Mouse (Mus musculus) lung, postnatal 4 days (tissue): ENCODE results near the gene Lmo4.
A peak's percentile ranks its signal among the peaks of the same experiment; 100 is the strongest.

Experiments used
- DNase-seq, 2 experiments: peaks; one replicate each; pipeline ENCODE4 v3.0.0; 2021

Lmo4 gene

DNA sequence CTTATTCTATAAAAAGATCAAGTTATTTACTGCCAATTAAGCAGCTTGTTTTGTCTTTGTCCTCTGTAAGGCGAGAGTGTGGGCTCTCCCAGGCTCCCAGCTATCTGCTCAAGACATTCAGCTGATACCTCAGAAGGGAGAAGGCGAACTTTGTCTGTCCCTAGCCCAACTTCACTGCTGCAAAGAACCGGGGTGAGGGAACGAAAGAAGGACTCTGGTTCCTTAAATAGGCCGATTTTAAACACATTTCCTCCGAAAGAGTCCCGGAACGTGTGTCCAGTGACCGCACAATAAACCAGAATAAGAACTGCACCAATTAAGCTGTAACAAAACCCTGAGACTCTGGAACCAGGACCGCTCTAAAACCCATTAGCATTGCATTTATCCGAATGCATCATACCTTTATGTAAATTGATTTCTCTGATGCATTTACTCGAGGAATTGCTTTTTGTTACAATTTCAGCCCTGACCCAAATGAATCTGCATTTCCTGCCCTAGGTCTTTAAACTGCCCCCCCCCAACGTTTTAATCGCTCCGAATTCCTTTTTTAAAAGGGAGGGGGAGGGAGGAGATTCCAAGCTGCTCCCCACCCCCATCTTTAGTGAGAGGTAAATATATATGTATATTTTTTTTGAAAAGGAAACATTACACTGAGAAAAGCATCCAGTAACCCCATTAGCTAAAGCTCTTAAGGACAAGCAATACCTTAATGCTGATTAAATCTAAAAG lies 1.6 kb downstream of the Lmo4 start:
- peak in 1 of 2 experiments; percentile 29 for DNase-seq

DNA sequence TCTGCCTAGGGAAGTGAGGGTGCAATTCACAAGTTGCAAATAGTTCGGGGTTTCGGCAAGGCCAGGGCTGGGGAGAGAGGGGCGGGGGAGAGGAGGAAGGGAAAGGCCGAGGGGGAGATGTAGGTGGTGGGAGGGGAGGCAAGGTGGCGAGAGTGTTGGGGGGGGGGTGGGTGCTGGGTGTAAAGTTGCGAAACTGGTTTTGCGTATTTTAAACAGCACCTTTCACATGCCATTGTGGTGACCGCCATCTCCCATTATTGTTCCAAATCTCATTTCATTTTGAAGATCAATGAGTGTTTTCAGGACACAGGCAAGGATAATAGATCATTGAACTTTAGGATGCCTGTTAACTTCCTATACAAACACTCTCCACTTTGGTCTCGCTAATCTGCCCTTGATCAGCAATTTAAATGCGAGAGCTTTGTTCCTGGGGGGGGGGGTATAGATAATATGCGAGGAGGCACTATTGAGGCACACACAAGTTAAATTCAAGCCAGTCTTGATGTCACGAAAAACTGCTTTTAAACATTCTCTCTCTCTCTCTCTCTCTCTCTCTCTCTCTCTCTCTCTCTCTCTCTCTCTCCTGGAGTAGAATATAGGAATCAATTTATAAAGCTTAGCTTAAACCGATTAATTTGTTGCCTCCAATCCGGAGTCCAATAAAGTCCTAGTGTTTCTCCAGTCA lies 2.3 kb downstream of the Lmo4 start:
- no peak for DNase-seq

DNA sequence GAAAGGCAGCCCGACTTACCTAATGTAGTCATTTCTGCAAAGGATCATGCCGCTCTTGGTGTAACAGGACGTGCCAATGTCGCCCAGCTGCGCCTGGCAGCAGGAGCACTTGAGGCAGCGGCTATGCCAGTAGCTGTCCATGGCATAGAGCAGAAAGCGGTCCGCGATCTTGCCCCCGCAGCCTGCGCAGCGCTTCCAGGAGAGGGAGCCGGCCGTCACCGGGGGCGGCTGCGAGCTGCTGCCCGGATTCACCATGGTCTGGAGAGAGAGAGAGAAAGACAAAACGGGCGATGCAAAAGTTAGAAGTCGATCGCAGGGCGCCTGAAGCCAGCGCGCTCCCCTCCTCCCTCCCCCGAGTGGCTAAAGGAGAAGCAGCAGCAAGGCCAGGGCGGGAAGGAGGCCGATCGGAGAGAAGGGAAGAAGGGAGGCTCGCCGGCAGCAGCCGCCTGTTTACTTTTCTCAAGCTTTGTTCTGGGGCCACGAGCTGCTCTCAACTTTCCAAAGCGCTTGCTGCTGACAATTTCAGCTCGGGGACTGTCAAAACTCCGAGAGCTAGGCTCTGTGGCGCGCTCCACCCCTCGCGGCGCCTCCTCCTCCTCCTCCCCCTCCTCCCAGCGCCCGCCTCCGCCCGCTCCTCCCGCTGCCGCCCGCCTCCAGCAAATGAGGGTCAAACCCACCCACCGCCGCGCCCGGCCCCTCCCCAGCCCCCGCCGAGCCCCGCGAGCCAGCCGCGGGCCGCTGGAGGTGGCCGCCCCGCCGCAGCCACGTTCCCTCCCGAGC lies 3.0 kb downstream of the Lmo4 start:
- peak; percentile 91 to 94 for DNase-seq

GRCm38 (mm10) chr3:144185327-144186152 lies 19.5 kb downstream of the Lmo4 start:
- no peak for DNase-seq

GRCm38 (mm10) chr3:144184918-144185317 lies 20.1 kb downstream of the Lmo4 start:
- DNase-seq = no peak

- DNase-seq = no peak
Observed at GRCm38 (mm10) chr3:144182229-144182628, 22.8 kb downstream of the Lmo4 start.

GRCm38 (mm10) chr3:144178937-144179336 lies 26.1 kb downstream of the Lmo4 start:
- DNase-seq = no peak

GRCm38 (mm10) chr3:144173866-144174588 lies 31.0 kb downstream of the Lmo4 start:
- DNase-seq = no peak

- no peak for DNase-seq
Observed at GRCm38 (mm10) chr3:144173138-144173537, 31.9 kb downstream of the Lmo4 start.

DNA sequence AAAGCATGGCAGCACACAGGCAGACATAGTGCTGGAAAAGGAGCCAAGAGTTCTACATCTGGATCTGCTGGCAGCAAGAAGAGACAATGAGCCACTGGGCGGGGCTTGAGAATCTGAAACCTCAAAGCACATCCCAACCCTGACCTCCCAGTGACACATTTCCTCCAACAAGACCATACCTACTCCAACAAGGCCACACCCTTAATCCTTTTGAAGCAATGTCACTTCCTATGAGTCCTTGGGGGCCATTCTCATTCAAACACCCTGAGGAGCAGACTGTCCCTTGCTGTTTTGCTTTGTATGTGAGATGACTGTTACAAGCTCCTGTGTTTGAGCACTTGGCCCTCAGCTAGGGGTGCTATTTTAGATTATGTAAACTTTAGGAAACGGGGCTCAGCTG lies 33.3 kb downstream of the Lmo4 start:
- no peak for DNase-seq

DNA sequence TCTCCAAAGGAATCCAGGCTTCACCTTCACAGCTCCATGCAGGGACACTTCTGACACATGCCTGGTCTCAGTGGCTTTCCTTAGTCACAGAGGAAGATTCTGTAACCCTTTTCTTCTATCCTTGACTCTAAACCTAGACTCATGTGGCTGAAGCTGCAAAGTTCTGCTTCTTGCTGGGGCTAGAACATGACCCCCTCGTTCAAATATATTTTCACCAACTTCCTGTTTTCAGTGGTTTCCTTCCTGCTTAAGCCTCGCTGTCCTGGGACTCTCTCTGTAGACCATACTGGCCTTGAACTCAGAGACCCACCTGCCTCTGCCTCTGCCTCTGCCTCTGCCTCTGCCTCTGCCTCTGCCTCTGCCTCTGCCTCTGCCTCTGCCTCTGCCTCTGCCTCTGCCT lies 34.5 kb downstream of the Lmo4 start:
- no peak for DNase-seq

GRCm38 (mm10) chr3:144166439-144167155 lies 38.4 kb downstream of the Lmo4 start:
- DNase-seq = no peak

DNA sequence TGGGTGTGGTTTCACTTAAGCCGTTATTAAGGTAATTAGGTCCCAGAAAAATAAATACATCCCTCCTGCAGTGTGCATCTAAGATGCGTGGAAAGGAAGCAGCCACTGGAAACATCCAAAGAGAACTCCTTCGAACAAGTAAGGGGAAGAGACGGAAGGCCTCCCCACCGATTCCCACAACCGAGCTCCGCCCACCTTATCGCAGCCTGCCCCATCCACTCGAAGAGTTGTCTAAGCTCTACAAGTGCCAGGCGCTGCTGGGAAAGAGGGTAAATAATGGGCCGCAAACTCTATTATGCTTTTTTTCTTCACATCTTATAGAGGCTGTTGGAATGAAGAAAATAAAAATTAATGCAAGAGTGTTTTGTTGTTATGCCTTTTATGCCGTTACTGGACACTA lies 39.6 kb downstream of the Lmo4 start:
- DNase-seq = peak in 1 of 2 experiments; percentile 55

DNA sequence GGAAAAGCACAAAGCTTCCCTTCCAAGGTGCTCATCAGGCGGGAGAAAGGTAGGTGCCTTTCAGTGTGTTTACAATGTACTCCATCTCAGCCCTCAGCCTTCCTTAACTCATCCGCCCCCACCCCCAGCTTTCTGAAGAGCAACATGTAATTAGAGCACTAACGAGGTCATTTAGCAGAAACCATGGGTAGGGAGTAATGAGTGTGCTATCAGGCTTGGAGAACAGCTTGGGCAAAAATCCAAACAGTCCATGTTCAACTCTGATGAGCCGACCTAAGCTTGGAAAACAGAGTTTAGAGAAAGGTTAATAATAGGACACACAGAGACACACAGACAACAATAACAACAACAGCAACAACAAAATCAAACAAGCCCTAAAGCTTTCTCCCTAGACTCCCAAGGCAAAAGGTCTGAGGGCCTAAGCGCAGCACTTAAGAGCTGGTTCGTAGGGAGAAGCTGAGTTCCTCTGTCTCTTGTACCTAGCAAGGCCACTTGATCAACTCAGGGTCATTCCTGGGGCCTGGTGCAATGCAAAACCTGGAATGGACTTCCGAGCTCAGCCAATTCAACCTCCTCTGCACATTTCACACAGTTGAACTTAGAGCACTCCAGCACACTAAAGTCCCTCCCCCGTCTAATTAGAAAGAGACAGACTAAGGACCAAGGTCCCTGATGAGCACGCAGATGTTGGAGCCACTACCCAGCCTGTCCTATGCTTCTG lies 40.2 kb downstream of the Lmo4 start:
- peak; percentile 59 to 72 for DNase-seq

DNA sequence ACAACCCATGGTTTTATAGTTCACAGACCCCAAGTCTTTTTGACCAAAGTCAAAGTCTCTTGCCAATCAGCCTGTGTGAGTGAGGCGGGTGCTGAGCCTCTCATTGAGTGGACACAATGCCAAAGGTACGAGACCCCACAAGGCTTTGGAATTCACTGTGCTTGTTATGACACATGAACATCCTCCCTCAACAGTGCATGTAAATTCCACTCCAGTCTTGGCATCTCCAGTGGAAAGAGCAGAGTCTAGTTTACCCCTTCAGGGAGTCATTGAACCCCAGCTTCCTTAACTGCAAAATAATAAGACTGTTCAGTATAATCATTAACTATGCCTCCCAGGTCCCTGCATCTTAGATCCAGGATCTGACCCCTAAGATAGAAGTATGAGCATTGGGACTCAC lies 41.3 kb downstream of the Lmo4 start:
- no peak for DNase-seq

DNA sequence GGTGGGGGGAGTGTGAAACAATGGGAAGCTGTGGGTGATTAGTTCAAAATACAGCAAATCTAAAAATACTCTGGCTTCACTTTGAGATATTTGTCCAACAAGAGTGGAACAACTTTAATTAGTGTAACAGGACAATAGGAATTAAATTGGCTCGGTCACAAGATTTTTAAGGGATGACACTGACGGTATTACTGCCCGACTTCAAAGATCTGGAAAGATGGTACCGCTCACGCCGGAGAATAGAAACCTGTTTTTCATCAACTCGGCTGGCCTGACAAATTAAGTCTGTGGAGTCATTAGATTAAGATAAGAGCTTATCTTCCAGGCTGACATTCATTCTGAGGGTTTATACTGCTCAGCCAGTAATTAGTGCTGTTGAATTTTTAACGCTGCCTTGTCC lies 42.9 kb downstream of the Lmo4 start:
- DNase-seq = no peak

- DNase-seq = peak; percentile 54 to 57
Observed at GRCm38 (mm10) chr3:144161261-144161660, 43.8 kb downstream of the Lmo4 start.

GRCm38 (mm10) chr3:144155746-144156145 lies 49.3 kb downstream of the Lmo4 start:
- no peak for DNase-seq

DNA sequence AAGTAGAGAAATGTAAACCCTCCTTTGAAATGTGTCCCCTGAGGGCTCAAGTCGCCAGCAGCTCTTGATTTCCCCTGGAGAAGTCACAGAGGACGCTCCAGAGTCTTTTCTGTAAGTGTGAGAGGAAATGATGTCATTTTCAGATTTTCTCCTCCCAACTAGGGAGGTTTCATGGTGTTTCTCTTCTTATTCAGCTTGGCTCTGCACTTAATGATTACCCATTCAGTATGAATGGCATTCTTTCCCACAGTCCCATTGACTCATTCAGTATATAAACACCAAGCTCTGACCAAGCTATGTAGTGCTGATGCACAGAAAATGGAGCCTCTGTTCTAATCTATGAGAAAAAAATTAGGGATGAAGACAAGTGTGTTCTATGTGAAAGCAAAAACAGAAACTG lies 51.6 kb downstream of the Lmo4 start:
- DNase-seq = no peak

DNA sequence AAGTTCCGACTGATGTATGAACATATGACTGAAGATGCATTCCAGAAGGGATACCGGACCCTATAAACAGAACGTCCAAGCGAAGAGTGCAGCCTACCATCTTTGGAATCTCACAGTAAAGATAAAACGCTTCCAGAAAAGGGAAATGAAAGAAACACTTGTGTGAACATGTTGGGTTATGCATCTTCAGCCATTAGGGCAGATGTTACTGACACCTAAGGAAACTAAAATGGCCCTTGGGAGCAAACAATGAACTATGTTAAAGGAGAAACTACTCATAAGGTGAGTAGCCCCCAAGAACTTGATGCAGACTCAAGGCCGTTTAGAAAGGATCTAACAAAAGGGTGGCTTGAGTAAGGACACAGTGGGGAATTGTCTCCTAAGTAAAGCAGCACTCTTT lies 54.0 kb downstream of the Lmo4 start:
- no peak for DNase-seq

DNA sequence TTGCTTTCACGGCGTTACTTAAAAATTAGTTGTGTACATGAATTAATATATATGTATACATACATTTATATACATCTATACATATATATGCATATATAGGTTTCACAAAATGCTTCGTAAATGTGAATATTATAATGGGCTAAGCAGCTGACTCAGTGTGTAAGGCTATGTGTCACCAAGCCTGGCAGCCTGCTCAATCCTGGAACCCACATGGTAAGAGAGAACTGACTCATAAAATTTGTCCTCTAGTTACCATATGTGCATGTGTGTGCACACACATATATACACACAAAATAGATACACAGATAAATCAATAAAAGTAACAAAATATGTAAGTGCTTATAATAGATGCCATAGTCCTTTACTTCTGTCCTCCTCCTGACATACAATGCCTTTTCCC lies 56.8 kb downstream of the Lmo4 start:
- no peak for DNase-seq
